Mouse (Mus musculus): ENCODE measurements around the gene Ciz1.

Ciz1 gene

GRCm38 (mm10) chr2:32380001-32380500 is 27.9 kb downstream of the Ciz1 start:
- DNase-seq (ENCODE audit: low spot score in 2 of 2): no peak

GRCm38 (mm10) chr2:32381141-32381774 is 29.1 kb downstream of the Ciz1 start:
- DNase-seq (ENCODE audit: low spot score in 2 of 2): peak in 1 of 2 experiments; percentile 21

- DNase-seq (ENCODE audit: low spot score in 2 of 2): peak; percentile 91 to 94
Measured at GRCm38 (mm10) chr2:32381775-32382223, 29.7 kb downstream of the Ciz1 start, which contains the start of gene 1110008P14Rik. Gene 1110008P14Rik (minus strand): TSS chr2:32381938.

- DNase-seq (ENCODE audit: low spot score in 2 of 2): no peak
Measured at GRCm38 (mm10) chr2:32382689-32383088, 30.6 kb downstream of the Ciz1 start.

GRCm38 (mm10) chr2:32387706-32388490 is 35.8 kb downstream of the Ciz1 start, which contains the start of gene Lcn2:
Gene Lcn2 (minus strand): TSS chr2:32388252.
- DNase-seq (ENCODE audit: low spot score in 2 of 2): no peak

- no peak for DNase-seq (ENCODE audit: low spot score in 2 of 2)
Measured at GRCm38 (mm10) chr2:32389157-32389556, 37.0 kb downstream of the Ciz1 start.

- DNase-seq (ENCODE audit: low spot score in 2 of 2): no peak
Measured at GRCm38 (mm10) chr2:32390871-32391270, 38.7 kb downstream of the Ciz1 start.

GRCm38 (mm10) chr2:32392063-32392462 is 39.9 kb downstream of the Ciz1 start:
- DNase-seq (ENCODE audit: low spot score in 2 of 2): no peak

GRCm38 (mm10) chr2:32394973-32395372 is 42.8 kb downstream of the Ciz1 start:
- peak; percentile 16 to 39 for DNase-seq (ENCODE audit: low spot score in 2 of 2)

GRCm38 (mm10) chr2:32395484-32395945 is 43.4 kb downstream of the Ciz1 start, which contains the start of gene Ptges2:
Gene Ptges2 (plus strand): TSS chr2:32395896.
- peak; percentile 87 to 92 for DNase-seq (ENCODE audit: low spot score in 2 of 2)

GRCm38 (mm10) chr2:32395946-32396621 is 44.0 kb downstream of the Ciz1 start:
- peak; percentile 84 to 87 for DNase-seq (ENCODE audit: low spot score in 2 of 2)

GRCm38 (mm10) chr2:32396695-32397094 is 44.6 kb downstream of the Ciz1 start:
- no peak for DNase-seq (ENCODE audit: low spot score in 2 of 2)

GRCm38 (mm10) chr2:32404663-32405062 is 52.5 kb downstream of the Ciz1 start:
- DNase-seq (ENCODE audit: low spot score in 2 of 2): peak; percentile 92 to 95

GRCm38 (mm10) chr2:32407144-32407824 is 55.2 kb downstream of the Ciz1 start:
- DNase-seq (ENCODE audit: low spot score in 2 of 2): no peak

GRCm38 (mm10) chr2:32408429-32409424 is 56.6 kb downstream of the Ciz1 start:
- no peak for DNase-seq (ENCODE audit: low spot score in 2 of 2)

GRCm38 (mm10) chr2:32411407-32411806 is 59.3 kb downstream of the Ciz1 start:
- no peak for DNase-seq (ENCODE audit: low spot score in 2 of 2)

GRCm38 (mm10) chr2:32412742-32413531 is 60.8 kb downstream of the Ciz1 start:
- DNase-seq (ENCODE audit: low spot score in 2 of 2): no peak

- no peak for DNase-seq (ENCODE audit: low spot score in 2 of 2)
Measured at GRCm38 (mm10) chr2:32413936-32414335, 61.8 kb downstream of the Ciz1 start.

GRCm38 (mm10) chr2:32415801-32416200 is 63.7 kb downstream of the Ciz1 start:
- no peak for DNase-seq (ENCODE audit: low spot score in 2 of 2)

Data from natural killer cell, adult 2 months (primary cell).